Mouse (Mus musculus) liver, postnatal 0 days (tissue): ENCODE measurements at regions not wholly inside any gene's neighbourhood (a gene's known extent, or its start where the extent isn't known, plus 50 kb on each side); places are given as distances from the start of the nearest gene placed in this dataset.

Experiments used
- CTCF ChIP-seq: sonication (generic); IDR thresholded peaks from 2 replicates; pipeline ENCODE4 v1.5.1; 2016; ENCODE audit warnings: antibody characterized with exemption, low read depth
- EP300 ChIP-seq: IDR thresholded peaks from 2 replicates; pipeline ENCODE4 v1.6.1; 2016; ENCODE audit warnings: antibody characterized with exemption, low read depth, mild to moderate bottlenecking

DNA sequence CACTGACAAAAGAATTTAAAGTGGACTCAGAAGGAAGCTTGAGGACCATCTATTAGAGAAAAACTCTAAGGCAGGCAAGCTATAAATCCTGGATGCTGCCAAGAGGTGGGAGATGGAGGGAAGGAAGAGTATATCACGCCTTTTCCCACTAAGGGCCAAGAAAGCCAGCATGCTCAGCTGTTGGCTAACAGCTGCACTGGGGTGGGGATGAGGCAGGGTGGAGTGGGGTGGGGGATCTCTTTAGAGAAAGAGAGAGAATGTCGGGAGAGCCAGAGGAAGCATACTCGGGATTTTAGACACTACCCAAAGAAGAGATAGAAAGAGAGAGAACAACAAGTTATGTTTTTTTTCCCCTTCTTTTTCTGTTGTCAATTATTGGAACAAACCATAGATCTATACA lies 115.2 kb upstream of the Shb start:
- no peak for TF ChIP-seq CTCF
- TF ChIP-seq EP300 = no peak
